Mouse (Mus musculus): Measurements from ENCODE around the gene Dnase1l3. TPM values are rescaled to one million over a fixed set of nuclear protein-coding genes. Genes with fewer than 3 reads are reported as not detected.
"Not testable (repeated sequence)": the region's sequence is repeated elsewhere in the genome, so short reads cannot be mapped to it uniquely, and the experiment has no call there.

Dnase1l3 gene
- polyA plus RNA-seq, 1 experiment from 2014 or later: 0.99 TPM

DNA sequence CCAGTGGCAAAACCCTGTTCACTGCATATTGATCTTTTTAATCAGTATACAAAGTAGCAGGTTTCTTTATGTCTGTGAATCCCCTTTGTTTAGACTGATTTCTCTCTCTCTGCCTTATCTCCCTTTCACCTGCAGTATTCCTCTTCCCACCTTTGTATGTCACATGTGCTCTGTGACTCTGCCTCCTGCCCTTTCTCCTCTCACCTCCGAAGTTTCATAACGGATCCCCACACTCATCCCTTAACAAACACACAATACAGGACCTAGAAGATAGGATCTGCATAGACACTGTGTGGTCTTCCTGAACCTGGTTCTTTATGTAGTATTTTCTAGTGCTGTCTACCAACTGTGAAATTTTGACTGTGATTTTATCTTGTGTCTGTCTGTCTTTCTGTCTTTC lies 16.9 kb upstream of the Dnase1l3 start:
- Histone ChIP-seq H3K4me2 (no peak overlapping the region), H3K27me3 (replicated peaks) (no peaks in the 10 kb centered on the region), H3K9ac (no peak overlapping the region), H3K27ac (no peak overlapping the region), H3K4me1 (no peaks in the 10 kb centered on the region), H3K36me3 (no peaks in the 10 kb centered on the region), H3K9me3 (no peaks in the 10 kb centered on the region), H3K4me3 (replicated peaks) (no peak overlapping the region)
- ATAC-seq (ENCODE audit: insufficient read depth, low FRiP score, low read depth): no peak
- WGBS: 74% methylated on average over 2 of the region's 2 CpGs

DNA sequence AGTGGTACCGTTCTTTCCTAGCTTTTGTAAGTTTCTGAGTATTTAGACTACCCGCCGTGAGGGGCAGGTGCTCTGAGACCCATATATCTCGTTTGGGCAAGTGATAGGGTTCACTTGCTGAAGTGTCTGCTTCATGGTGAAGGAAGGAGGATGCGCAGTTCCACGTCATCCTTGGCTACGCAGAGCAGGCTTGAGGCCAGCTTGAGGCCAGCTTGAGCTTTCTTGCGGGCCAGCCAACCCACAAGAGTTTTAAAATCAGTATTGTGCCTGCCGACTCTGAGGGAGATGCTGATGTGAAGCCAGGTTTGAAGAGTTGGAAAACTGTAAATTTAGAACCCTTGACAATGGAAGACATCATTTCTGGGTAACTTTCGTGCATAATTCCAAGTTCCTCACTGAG lies 13.6 kb upstream of the Dnase1l3 start:
- Histone ChIP-seq H3K4me2 (no peak overlapping the region), H3K27me3 (replicated peaks) (no peaks in the 10 kb centered on the region), H3K9ac (no peak overlapping the region), H3K9me3 (no peaks in the 10 kb centered on the region), H3K27ac (no peak overlapping the region), H3K4me1 (peaks cover 13% of the 10 kb centered on the region), H3K36me3 (no peaks in the 10 kb centered on the region), H3K4me3 (replicated peaks) (no peak overlapping the region)
- no peak for ATAC-seq (ENCODE audit: insufficient read depth, low FRiP score, low read depth)
- WGBS: 87% methylated on average over 10 of the region's 10 CpGs

DNA sequence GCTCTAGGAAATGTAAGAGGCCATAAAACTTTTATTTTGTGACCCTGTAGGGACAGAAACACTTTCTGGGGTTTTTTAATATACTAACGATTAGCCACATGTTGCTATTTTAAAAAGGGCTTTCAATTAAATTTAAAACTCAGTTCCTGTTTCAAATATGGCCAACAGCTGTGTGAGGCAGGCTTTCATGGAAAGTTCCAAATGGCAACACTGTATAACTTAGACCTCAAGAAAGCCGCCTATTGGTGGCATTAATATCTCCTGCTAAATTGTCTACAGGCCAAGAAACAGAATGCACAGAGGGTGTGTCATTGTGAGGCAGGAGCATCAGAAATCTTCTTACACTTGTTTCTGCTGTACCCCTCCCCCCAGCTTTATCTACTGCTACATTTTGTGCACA lies 13.1 kb upstream of the Dnase1l3 start:
- Histone ChIP-seq H3K36me3 (no peaks in the 10 kb centered on the region), H3K27me3 (replicated peaks) (no peaks in the 10 kb centered on the region), H3K4me1 (peaks cover 14% of the 10 kb centered on the region), H3K4me3 (replicated peaks) (no peak overlapping the region), H3K9me3 (no peaks in the 10 kb centered on the region), H3K4me2 (no peak overlapping the region), H3K9ac (no peak overlapping the region), H3K27ac (no peak overlapping the region)
- ATAC-seq (ENCODE audit: insufficient read depth, low FRiP score, low read depth): no peak
- 79% methylated on average over 2 of the region's 2 CpGs for WGBS

DNA sequence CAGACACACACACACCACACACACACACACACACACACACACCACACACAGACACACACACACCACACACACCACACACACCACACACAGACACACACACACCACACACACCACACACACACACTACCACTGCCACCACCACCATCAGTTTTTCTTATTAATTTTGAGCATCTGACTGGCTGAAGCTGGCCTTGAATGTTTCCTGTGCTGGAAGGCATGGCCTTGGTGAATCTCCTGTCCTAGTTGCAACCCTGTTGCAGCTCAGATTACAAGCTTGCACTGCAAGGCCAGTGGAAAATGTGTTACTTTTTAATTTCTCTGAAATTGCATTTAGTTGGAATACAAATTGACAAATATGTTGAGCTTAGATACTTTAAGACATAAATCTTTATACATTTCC lies 12.7 kb upstream of the Dnase1l3 start:
- H3K9me3 ChIP-seq: no peaks in the 10 kb centered on the region
- H3K4me3 ChIP-seq (replicated peaks): no peak overlapping the region
- H3K36me3 ChIP-seq: no peaks in the 10 kb centered on the region
- peaks cover 16% of the 10 kb centered on the region for H3K4me1 ChIP-seq
- H3K4me2 ChIP-seq: no peak overlapping the region
- H3K27me3 ChIP-seq (replicated peaks): no peaks in the 10 kb centered on the region
- H3K9ac ChIP-seq: no peak overlapping the region
- H3K27ac ChIP-seq: no peak overlapping the region
- ATAC-seq (ENCODE audit: insufficient read depth, low FRiP score, low read depth): no peak

DNA sequence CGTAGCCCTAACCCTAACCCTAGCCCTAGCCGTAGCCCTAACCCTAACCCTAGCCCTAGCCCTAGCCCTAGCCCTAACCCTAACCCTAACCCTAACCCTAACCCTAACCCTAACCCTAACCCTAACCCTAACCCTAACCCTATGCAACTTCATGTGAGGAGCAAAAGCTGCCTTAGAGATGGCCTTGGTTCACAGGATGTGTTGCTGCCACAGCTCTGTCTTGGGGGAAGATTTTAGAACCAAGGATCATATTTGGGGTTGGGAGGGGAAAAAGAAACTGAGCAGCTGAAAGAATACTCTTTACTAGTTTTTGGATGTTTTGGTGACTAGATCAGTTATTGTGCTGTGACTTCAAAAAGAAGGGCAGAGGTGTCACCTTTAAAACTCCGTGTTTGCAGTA lies 11.7 kb upstream of the Dnase1l3 start:
- not testable (repeated sequence) for ATAC-seq (ENCODE audit: insufficient read depth, low FRiP score, low read depth); H3K4me2 ChIP-seq; H3K27ac ChIP-seq; H3K27me3 ChIP-seq (replicated peaks); H3K9ac ChIP-seq; H3K36me3 ChIP-seq; H3K4me3 ChIP-seq (replicated peaks); H3K9me3 ChIP-seq
- peaks cover 16% of the 10 kb centered on the region for H3K4me1 ChIP-seq
- 64% methylated on average over 3 of the region's 3 CpGs for WGBS

DNA sequence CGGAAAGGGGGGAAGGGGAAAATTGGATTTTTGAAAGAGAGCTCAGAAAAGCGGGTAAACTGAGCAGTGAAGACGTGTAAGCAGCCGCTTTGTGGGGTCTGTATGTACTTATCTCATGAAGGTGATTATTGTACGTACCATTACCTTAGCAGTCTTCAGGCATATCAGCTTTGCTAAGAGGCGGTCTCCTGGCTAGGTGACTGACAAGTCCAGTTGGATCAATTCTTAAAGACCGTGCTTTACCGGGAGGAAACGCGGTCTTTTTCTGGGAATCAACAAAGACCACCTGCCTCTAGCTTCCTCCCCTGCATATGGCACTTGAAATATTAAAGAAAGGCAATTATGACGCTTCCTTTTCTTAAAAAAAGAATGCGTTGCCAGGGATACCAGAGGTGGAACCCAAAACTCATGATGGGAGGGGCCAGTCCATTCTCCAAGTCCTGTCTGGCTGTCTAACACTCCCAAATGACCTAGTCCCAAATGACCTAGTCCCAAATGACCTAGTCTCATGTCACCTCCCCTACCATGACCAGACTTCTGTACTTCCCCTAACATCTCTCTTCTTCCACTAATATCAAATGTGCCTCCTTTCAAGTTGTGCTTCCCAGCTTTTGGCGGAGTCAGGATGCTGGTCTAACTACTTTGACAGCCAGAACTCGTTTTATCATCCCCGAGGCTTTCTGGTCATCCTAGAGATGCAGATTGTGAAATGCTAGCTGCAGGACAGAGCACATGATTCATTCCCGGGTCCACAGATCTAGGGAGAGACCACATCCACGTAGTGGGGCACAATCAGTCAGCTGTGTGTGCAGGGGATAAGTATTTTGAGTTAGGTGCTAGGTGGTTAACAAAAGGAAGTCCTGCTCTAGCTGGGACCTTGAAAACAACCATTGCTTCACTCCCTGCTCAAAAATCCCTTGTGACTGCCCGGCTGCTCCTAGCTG lies 9.6 kb upstream of the Dnase1l3 start:
- H3K4me2 ChIP-seq: peak overlapping the region; percentile 78
- ATAC-seq (ENCODE audit: insufficient read depth, low FRiP score, low read depth): no peak
- H3K9ac ChIP-seq: peak overlapping the region; percentile 51; the same call in 1 of the 2 replicates
- WGBS: 38% methylated on average over 18 of the region's 18 CpGs
- no peaks in the 10 kb centered on the region for H3K36me3 ChIP-seq
- H3K27ac ChIP-seq: no peak overlapping the region
- peak overlapping the region; percentile 62 for H3K4me3 ChIP-seq (replicated peaks)
- H3K27me3 ChIP-seq (replicated peaks): 0 out of 2 replicates have a peak, but pooled peaks cover 4% of the 10 kb centered on the region
- no peaks in the 10 kb centered on the region for H3K9me3 ChIP-seq
- peaks cover 16% of the 10 kb centered on the region for H3K4me1 ChIP-seq

DNA sequence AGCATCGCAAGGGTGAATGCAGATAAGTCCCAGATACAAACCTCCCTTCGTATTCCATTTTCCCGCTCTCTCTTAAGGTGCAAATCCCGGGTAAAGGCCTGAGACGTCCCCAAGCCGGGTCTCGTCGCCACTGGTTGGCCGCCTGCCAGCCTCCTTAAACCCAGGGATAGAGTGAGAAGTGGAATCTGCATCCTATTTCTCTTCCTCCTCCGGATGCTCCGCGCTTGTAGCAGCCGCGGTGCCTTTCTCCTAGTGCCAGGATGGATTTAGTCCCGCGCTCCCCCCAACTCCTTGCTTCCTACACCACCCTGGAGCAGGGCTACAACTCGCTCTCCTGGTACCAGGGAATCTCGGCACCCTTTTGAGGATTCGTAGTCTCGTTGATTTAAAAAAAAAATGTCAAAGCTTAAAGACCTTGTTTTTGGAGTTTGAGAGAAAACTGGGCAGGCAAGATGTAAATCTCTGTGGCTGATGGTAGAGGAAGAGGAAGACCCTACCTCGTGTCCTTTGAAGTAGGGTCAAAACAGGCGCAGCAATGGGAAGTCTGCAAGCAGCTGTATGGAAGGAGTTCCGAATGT lies 8.8 kb upstream of the Dnase1l3 start:
- H3K4me1 ChIP-seq: peaks cover 16% of the 10 kb centered on the region
- H3K9me3 ChIP-seq: no peaks in the 10 kb centered on the region
- peak overlapping the region; percentile 40; the same call in 1 of the 2 replicates for H3K27ac ChIP-seq
- H3K4me2 ChIP-seq: peak overlapping the region; percentile 78
- peak overlapping the region; percentile 62 for H3K4me3 ChIP-seq (replicated peaks)
- H3K9ac ChIP-seq: peak overlapping the region; percentile 51
- H3K36me3 ChIP-seq: no peaks in the 10 kb centered on the region
- under 1% methylated on average over 23 of the region's 23 CpGs for WGBS
- ATAC-seq (ENCODE audit: insufficient read depth, low FRiP score, low read depth): 0 out of 2 replicates have a peak, but pooled peaks have one; percentile 24
- H3K27me3 ChIP-seq (replicated peaks): 0 out of 2 replicates have a peak, but pooled peaks cover 4% of the 10 kb centered on the region

DNA sequence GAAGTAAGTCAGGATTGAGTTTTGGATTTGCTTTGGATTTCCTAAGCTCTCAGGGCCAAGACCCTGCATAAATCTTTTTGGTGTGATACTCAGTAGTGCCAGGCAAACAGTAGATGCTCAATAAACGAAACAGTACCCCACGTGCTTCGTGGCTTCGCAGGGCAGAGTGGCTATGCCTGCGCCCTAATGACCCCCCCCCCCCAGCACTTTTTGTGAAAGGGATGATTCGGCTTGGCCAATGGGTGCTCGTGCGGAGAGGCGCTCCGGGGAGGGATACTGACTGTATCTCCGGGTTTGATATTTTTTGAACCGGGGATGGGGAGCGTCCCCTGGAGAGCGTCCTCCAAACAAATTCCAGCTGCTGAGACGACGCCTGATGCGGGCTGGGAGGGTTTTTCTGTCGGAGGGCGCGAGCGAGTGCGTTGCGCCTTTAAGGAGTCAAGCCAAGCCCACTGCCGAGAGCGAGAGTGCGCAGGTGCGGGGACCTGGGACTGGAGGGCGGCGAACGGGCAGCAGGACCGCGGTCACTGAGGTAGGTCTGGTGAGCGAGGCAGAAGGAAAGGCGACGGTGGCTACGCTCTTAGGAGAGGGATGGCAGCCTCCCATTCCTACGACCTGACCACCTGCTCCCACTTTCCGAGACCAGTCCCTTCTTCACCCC lies 8.2 kb upstream of the Dnase1l3 start, which contains the start of gene Abhd6:
TSS of gene Abhd6 (plus strand) at position 471 of the 661 bp plus-strand sequence.
- peak within 1 kb of the TSS; percentile 78 for H3K4me2 ChIP-seq
- H3K36me3 ChIP-seq: no peaks in the 10 kb centered on the region
- peak; percentile 77; the same call in 1 of the 2 replicates for ATAC-seq (ENCODE audit: insufficient read depth, low FRiP score, low read depth)
- peak within 1 kb of the TSS; percentile 40; the same call in 1 of the 2 replicates for H3K27ac ChIP-seq
- 1% methylated on average over 38 of the region's 38 CpGs for WGBS
- peak within 1 kb of the TSS; percentile 51 for H3K9ac ChIP-seq
- H3K4me3 ChIP-seq (replicated peaks): peak within 1 kb of the TSS; percentile 62
- 0 out of 2 replicates have a peak, but pooled peaks cover 4% of the 10 kb centered on the region for H3K27me3 ChIP-seq (replicated peaks)
- no peaks in the 10 kb centered on the region for H3K9me3 ChIP-seq
- H3K4me1 ChIP-seq: peaks cover 16% of the 10 kb centered on the region

DNA sequence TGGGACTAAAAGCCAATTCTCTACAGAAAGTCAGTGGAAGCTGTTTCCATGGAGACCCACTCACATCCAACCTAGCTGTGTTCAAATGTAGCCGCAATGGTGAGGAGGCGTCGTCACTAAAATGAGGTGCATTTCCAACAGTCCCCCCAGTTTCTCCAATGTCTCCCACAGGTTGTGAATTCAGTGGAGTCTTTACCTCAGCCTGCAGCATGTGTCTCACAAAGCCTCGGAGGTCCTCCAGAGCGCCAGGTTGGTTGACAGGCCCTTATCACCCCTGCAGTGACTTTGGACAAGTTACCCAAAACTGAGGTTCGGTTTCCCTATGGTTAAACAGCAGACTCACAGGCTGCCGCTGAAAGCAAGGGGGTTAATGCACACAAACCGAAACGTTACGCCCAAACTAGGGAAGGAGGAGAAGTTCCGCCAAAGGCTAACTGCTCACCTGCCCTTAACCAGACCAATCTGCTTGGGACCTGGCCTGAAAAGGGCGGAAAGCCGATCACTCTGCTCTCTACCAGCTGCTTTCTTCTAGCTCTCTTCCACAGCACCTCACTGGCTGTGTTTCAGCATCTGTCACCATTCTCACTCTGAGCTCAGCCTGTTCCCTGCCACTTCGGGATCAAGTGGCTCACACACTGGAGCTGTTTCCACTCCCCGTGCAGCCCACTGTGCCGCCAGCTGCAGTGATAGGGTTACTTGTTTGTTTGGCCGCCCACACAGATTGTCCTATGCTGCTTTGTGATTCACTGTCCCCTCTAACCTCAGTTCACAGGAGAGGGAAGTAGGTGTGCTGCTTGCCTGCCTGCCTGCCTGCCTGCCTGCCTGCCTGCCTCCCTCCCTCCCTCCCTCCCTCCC lies 6.7 kb upstream of the Dnase1l3 start:
- no peaks in the 10 kb centered on the region for H3K9me3 ChIP-seq
- no peak overlapping the region for H3K4me3 ChIP-seq (replicated peaks)
- 32% methylated on average over 17 of the region's 17 CpGs for WGBS
- H3K36me3 ChIP-seq: no peaks in the 10 kb centered on the region
- no peak for ATAC-seq (ENCODE audit: insufficient read depth, low FRiP score, low read depth)
- no peak overlapping the region for H3K4me2 ChIP-seq
- no peak overlapping the region for H3K27ac ChIP-seq
- H3K27me3 ChIP-seq (replicated peaks): 0 out of 2 replicates have a peak, but pooled peaks cover 4% of the 10 kb centered on the region
- peaks cover 19% of the 10 kb centered on the region for H3K4me1 ChIP-seq
- H3K9ac ChIP-seq: no peak overlapping the region

DNA sequence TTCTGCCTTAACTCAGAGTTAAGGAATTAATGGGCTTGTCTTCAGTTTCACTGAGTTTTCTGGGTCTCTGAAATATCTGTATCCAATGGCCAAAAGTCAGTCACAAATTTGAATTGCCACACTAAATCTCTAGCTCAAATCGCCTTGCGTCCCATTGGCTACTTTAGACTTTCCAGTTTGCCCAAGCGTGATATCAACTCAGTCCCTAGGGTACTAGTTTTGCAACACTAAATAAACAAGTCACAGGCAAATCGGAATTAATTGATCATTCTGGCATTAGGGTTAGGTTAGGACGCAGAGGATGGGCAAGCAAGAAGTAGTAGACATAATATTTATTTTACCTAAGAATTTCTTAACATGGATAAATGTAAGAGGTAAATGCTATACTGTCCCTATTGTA lies 5.9 kb upstream of the Dnase1l3 start:
- Histone ChIP-seq H3K4me1 (peaks cover 19% of the 10 kb centered on the region), H3K4me2 (no peak overlapping the region), H3K27ac (no peak overlapping the region), H3K27me3 (replicated peaks) (0 out of 2 replicates have a peak, but pooled peaks cover 4% of the 10 kb centered on the region), H3K9me3 (no peaks in the 10 kb centered on the region), H3K9ac (no peak overlapping the region), H3K4me3 (replicated peaks) (no peak overlapping the region), H3K36me3 (no peaks in the 10 kb centered on the region)
- WGBS: 75% methylated on average over 5 of the region's 5 CpGs
- no peak for ATAC-seq (ENCODE audit: insufficient read depth, low FRiP score, low read depth)

DNA sequence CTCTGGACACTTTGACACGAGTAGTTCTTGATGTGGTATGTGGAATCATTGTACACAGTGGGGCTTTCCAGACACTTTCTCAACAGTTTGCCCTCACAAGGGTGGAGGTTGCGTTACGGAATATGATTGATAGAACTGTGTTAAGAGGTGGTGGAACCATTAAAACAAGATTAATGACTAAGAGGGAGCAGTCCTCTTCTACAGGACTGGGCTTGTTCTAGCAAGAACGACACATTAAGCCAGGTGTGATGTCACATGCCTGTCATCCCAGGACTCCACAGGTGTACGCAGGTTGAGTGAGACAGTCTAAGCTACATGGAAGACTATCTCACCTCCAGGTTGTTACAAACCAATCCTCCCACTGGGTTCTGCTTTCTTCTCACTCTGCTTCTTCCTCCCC lies 5.1 kb upstream of the Dnase1l3 start:
- Histone ChIP-seq H3K9me3 (no peaks in the 10 kb centered on the region), H3K4me1 (peaks cover 19% of the 10 kb centered on the region), H3K9ac (no peak overlapping the region), H3K36me3 (no peaks in the 10 kb centered on the region), H3K4me2 (no peak overlapping the region), H3K27me3 (replicated peaks) (0 out of 2 replicates have a peak, but pooled peaks cover 4% of the 10 kb centered on the region), H3K4me3 (replicated peaks) (no peak overlapping the region), H3K27ac (peak overlapping the region; percentile 36; the same call in 1 of the 2 replicates)
- WGBS: 57% methylated on average over 5 of the region's 5 CpGs
- no peak for ATAC-seq (ENCODE audit: insufficient read depth, low FRiP score, low read depth)

Measured in stomach, embryonic 15.5 days (tissue).